Mouse (Mus musculus) G1E (cell line): ENCODE measurements at regions not wholly inside any gene's neighbourhood (a gene's known extent, or its start where the extent isn't known, plus 50 kb on each side); places are given as distances from the start of the nearest gene placed in this dataset.

Source experiments
- ATAC-seq: 2 replicates; pipeline ENCODE4 v1.8.0; 2016; ENCODE audit warnings: mild to moderate bottlenecking; ENCODE audit not compliant: insufficient number of reproducible peaks, poor library complexity, low FRiP score, severe bottlenecking; ENCODE audit errors: extremely low read depth
- DNase-seq: peaks from one replicate; pipeline ENCODE4 v3.0.0; 2012; ENCODE audit warnings: low spot score
- H3K27me3 ChIP-seq: 2 replicates; pipeline ENCODE4 v1.6.1; 2012; ENCODE audit warnings: mild to moderate bottlenecking, low read length, inconsistent platforms; ENCODE audit not compliant: insufficient read depth
- H3K36me3 ChIP-seq: replicated peaks from 2 replicates; pipeline ENCODE3; 2012; ENCODE audit warnings: mild to moderate bottlenecking, inconsistent platforms
- H3K4me1 ChIP-seq: 2 replicates; pipeline ENCODE4 v1.6.1; 2012; ENCODE audit warnings: low read depth, low read length, inconsistent platforms, mixed read lengths; ENCODE audit not compliant: insufficient read depth
- H3K4me3 ChIP-seq: 2 replicates; pipeline ENCODE4 v1.5.1; 2012; ENCODE audit warnings: low read depth, mild to moderate bottlenecking, inconsistent platforms, low read length, moderate library complexity, mixed read lengths
- H3K9me3 ChIP-seq: replicated peaks from 2 replicates; pipeline ENCODE4 v1.6.1; 2012; ENCODE audit warnings: inconsistent platforms
- CTCF ChIP-seq: IDR thresholded peaks from 2 replicates; pipeline ENCODE4 v1.5.1; 2012; ENCODE audit warnings: low read depth, low read length, inconsistent platforms, mixed read lengths
- GATA1 ChIP-seq: IDR thresholded peaks from 2 replicates; pipeline ENCODE4 v1.6.1; 2012; ENCODE audit warnings: borderline replicate concordance, low read length, inconsistent platforms, mixed read lengths
- GATA2 ChIP-seq: IDR thresholded peaks from 2 replicates; pipeline ENCODE4 v1.6.1; 2012; ENCODE audit warnings: low read depth, low read length, inconsistent platforms, borderline replicate concordance
- POLR2AphosphoS5 ChIP-seq: IDR thresholded peaks from 2 replicates; pipeline ENCODE4 v1.6.1; 2012; ENCODE audit warnings: low read depth, low read length, inconsistent platforms; ENCODE audit not compliant: insufficient replicate concordance
- TAL1 ChIP-seq: conservative IDR thresholded peaks from 2 replicates; pipeline ENCODE4 v1.6.1; 2012; ENCODE audit warnings: low read depth, low read length, inconsistent platforms, mixed read lengths

GRCm38 (mm10) chr5:119136916-119137315, 533.6 kb upstream of the Tbx3 start:
- TF ChIP-seq TAL1 (no peak), GATA1 (no peak), GATA2 (no peak), POLR2AphosphoS5 (no peak), CTCF (no peak)
- peaks cover 86% of the 10 kb centered on the region for H3K9me3 ChIP-seq
- no peak overlapping the region for H3K4me3 ChIP-seq
- ATAC-seq (no peak), DNase-seq (no peak)
- no peaks in the 10 kb centered on the region for H3K36me3 ChIP-seq
- no peaks in the 10 kb centered on the region for H3K27me3 ChIP-seq
- H3K4me1 ChIP-seq, result no peaks in the 10 kb centered on the region

DNA sequence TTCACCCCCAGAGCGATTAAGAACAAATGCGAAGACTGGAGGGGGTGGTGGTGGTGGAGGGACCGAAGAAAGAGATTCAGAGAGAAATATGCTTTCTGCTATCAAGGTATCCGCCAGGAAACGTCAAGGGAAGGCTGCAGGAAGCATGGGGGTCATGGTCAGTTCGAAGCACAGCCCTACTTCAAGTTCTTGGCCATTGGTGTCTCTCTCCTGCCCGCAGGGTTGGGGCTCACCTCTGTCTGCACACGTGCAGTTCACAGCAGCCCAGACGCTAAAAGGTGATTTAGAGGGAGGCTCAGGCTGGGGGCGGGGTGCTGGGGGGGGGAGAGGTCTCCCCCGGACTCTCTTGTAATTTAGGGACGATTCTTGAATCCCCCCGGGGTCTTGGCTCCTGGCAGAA, 533.1 kb upstream of the Tbx3 start:
- no peak for ATAC-seq
- peaks cover 86% of the 10 kb centered on the region for H3K9me3 ChIP-seq
- no peak for TF ChIP-seq GATA2
- no peak for TF ChIP-seq POLR2AphosphoS5
- no peak for TF ChIP-seq TAL1
- no peak for TF ChIP-seq GATA1
- no peak for TF ChIP-seq CTCF

GRCm38 (mm10) chr5:119137821-119138221, 532.6 kb upstream of the Tbx3 start:
- TF ChIP-seq POLR2AphosphoS5 (no peak), CTCF (no peak), TAL1 (no peak), GATA2 (no peak), GATA1 (no peak)
- no peak for DNase-seq
- H3K9me3 ChIP-seq, result peaks cover 86% of the 10 kb centered on the region

More for the DNA sequence above, 533.1 kb upstream of the Tbx3 start:
- DNase-seq, result no peak
- H3K4me1 ChIP-seq, result no peaks in the 10 kb centered on the region
- H3K4me3 ChIP-seq, result no peak overlapping the region
- no peaks in the 10 kb centered on the region for H3K27me3 ChIP-seq
- H3K36me3 ChIP-seq, result no peaks in the 10 kb centered on the region

DNA sequence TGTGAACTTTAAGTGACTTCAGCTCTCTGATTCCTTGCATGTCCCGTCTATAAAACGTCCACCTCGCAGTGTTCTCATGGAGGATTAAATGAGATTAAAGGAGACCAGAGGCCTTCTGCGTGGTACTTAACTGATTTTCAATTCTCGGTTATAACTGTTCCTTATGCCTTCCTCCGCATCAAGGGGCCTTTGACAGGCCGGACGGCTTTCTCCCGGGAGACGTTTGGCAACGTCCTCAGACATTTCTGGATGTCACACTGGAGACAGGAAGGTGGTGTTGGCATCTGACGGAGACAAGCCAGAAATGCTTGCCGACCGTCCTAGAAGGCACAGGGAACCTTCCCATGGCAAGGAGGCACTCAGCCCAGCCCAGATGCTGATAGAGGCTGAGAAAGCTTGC, 532.2 kb upstream of the Tbx3 start:
- ATAC-seq, result no peak
- H3K27me3 ChIP-seq, result no peaks in the 10 kb centered on the region
- H3K36me3 ChIP-seq, result no peaks in the 10 kb centered on the region
- no peaks in the 10 kb centered on the region for H3K4me1 ChIP-seq
- TF ChIP-seq POLR2AphosphoS5 (no peak), CTCF (no peak), GATA2 (no peak), GATA1 (no peak), TAL1 (no peak)
- no peak for DNase-seq
- no peak overlapping the region for H3K4me3 ChIP-seq
- H3K9me3 ChIP-seq, result peaks cover 82% of the 10 kb centered on the region

More at GRCm38 (mm10) chr5:119137821-119138221, 532.6 kb upstream of the Tbx3 start:
- no peak for ATAC-seq
- H3K36me3 ChIP-seq, result no peaks in the 10 kb centered on the region
- H3K4me3 ChIP-seq, result no peak overlapping the region
- H3K4me1 ChIP-seq, result no peaks in the 10 kb centered on the region
- no peaks in the 10 kb centered on the region for H3K27me3 ChIP-seq

GRCm38 (mm10) chr5:119139336-119139735, 531.1 kb upstream of the Tbx3 start:
- TF ChIP-seq GATA1, result no peak
- TF ChIP-seq POLR2AphosphoS5, result no peak
- no peak for TF ChIP-seq TAL1
- TF ChIP-seq GATA2, result no peak
- TF ChIP-seq CTCF, result no peak
- Histone ChIP-seq H3K9me3 (peaks cover 82% of the 10 kb centered on the region), H3K27me3 (no peaks in the 10 kb centered on the region), H3K4me1 (no peaks in the 10 kb centered on the region), H3K4me3 (no peak overlapping the region), H3K36me3 (no peaks in the 10 kb centered on the region)
- ATAC-seq, result no peak
- no peak for DNase-seq

DNA sequence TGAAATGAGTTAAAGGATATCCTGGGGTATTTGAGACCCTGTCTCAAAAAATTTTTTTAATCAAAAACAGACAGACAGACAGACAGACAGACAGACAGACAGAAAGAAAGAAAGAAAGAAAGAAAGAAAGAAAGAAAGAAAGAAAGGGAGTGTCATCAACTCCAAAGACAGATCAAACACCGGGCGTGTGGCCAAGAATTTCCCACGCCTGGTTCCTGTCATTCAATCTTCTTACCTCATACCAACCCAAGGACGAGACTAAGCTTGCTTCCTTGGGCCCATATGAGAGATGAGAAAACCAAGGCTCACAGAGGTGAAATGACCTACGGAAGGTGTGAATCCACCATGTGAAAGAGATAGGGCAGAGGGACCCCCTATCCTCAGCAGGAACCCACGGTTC, 530.7 kb upstream of the Tbx3 start:
- Histone ChIP-seq H3K9me3 (peaks cover 82% of the 10 kb centered on the region), H3K4me1 (no peaks in the 10 kb centered on the region), H3K36me3 (no peaks in the 10 kb centered on the region), H3K27me3 (no peaks in the 10 kb centered on the region), H3K4me3 (no peak overlapping the region)
- TF ChIP-seq TAL1 (no peak), GATA2 (no peak), POLR2AphosphoS5 (no peak), CTCF (no peak), GATA1 (no peak)
- no peak for DNase-seq
- no peak for ATAC-seq

GRCm38 (mm10) chr5:119143411-119143810, 527.1 kb upstream of the Tbx3 start:
- no peak for TF ChIP-seq GATA2
- no peak for TF ChIP-seq TAL1
- no peak for TF ChIP-seq GATA1
- no peak for TF ChIP-seq CTCF
- no peak for TF ChIP-seq POLR2AphosphoS5
- Histone ChIP-seq H3K27me3 (no peaks in the 10 kb centered on the region), H3K4me3 (no peak overlapping the region), H3K36me3 (no peaks in the 10 kb centered on the region), H3K4me1 (no peaks in the 10 kb centered on the region), H3K9me3 (peaks cover 70% of the 10 kb centered on the region)
- DNase-seq (no peak), ATAC-seq (no peak)
